Mouse (Mus musculus): Measurements from ENCODE around the gene 1700037H04Rik.

DNA sequence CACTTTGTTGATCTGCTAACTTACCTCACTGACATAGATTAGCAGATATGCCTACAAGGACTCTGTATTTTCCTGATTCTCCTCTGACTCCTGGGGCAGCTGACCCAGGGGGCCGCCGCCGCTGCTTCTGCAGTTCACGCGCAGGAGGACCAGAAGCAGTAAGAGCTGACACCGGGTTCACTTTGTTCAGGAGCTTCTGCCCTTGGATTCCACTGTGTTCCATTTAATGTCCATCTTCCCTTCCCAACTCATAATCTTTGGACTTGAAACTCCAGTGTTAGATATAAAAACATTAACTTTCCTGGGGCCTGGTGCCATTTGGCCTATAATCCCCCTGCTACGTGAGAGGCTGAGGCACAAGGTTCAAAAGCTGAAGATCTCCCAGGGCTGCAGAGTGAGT lies 4.0 kb upstream of the 1700037H04Rik start:
- no peak for TF ChIP-seq CTCF (IDR thresholded peaks at IDR 0.05; ENCODE audit: extremely low read depth, insufficient read depth, insufficient read length, insufficient replicate concordance)
- TF ChIP-seq POLR2A (IDR thresholded peaks at IDR 0.05; ENCODE audit: low read depth, low read length), result no peak
